10 mouse cellular contexts compared by ENCODE assay signal in genomic region chr13:111953860-111954519, GRCm38 (mm10).
DNase-seq lines count a peak whose midpoint lies in the region; ATAC-seq lines count a peak whose summit lies in the region.
"Had no signal": no experiment of that assay in that cellular context is flagged by ENCODE, and none has a peak within 500 bp of the region (broad histone marks: within the 10 kb centered on the region; RNA-seq: fewer than 3 reads in every experiment).

No protein-coding gene starts in this region.

- no peak for ATAC-seq in hindbrain, embryonic 15.5 days (ENCODE audit: low FRiP score, low read depth)
- no peak for ATAC-seq in hindbrain, embryonic 12.5 days (ENCODE audit: low FRiP score)
- no peak for ATAC-seq in midbrain, embryonic 13.5 days
- ATAC-seq in stomach, embryonic 15.5 days (ENCODE audit: insufficient read depth, low FRiP score, low read depth), result no peak
- ATAC-seq in megakaryocyte-erythroid progenitor cell, adult 5-6 weeks (replicated peaks; ENCODE audit: low FRiP score, low TSS enrichment, poor library complexity, severe bottlenecking), result no peak

- H3K9me3 ChIP-seq in hindbrain, embryonic 15.5 days, result no peaks in the 10 kb centered on the region
- H3K9me3 ChIP-seq in hindbrain, embryonic 12.5 days (replicated peaks), result no peaks in the 10 kb centered on the region
- no peaks in the 10 kb centered on the region for H3K9me3 ChIP-seq in midbrain, embryonic 10.5 days (replicated peaks)
- H3K9me3 ChIP-seq in midbrain, embryonic 13.5 days, result no peaks in the 10 kb centered on the region
- no peaks in the 10 kb centered on the region for H3K9me3 ChIP-seq in stomach, embryonic 15.5 days
- H3K9me3 ChIP-seq: G1E; midbrain, embryonic 12.5 days had no signal

- peaks cover 11% of the 10 kb centered on the region; the same call in 1 of the 2 replicates for H3K4me1 ChIP-seq in hindbrain, embryonic 15.5 days (replicated peaks)
- H3K4me1 ChIP-seq in hindbrain, embryonic 12.5 days, result peaks cover 4% of the 10 kb centered on the region; the same call in 1 of the 2 replicates
- H3K4me1 ChIP-seq in midbrain, embryonic 10.5 days, result peaks cover 20% of the 10 kb centered on the region
- 0 out of 2 replicates have a peak, but pooled peaks cover 5% of the 10 kb centered on the region for H3K4me1 ChIP-seq in midbrain, embryonic 13.5 days (replicated peaks)
- H3K4me1 ChIP-seq in stomach, embryonic 15.5 days, result 0 out of 2 replicates have a peak, but pooled peaks cover 7% of the 10 kb centered on the region

- no peaks in the 10 kb centered on the region for H3K27me3 ChIP-seq in hindbrain, embryonic 15.5 days
- no peaks in the 10 kb centered on the region for H3K27me3 ChIP-seq in hindbrain, embryonic 12.5 days
- H3K27me3 ChIP-seq in midbrain, embryonic 10.5 days (ENCODE audit: low read depth, poor library complexity, severe bottlenecking), result no peaks in the 10 kb centered on the region
- H3K27me3 ChIP-seq in midbrain, embryonic 13.5 days, result no peaks in the 10 kb centered on the region
- H3K27me3 ChIP-seq in stomach, embryonic 15.5 days (replicated peaks), result no peaks in the 10 kb centered on the region
- H3K27me3 ChIP-seq: midbrain, embryonic 12.5 days had no signal

- H3K4me2 ChIP-seq in hindbrain, embryonic 15.5 days, result no peak overlapping the region
- H3K4me2 ChIP-seq in hindbrain, embryonic 12.5 days (replicated peaks), result no peak overlapping the region
- H3K4me2 ChIP-seq in midbrain, embryonic 13.5 days (replicated peaks), result no peak overlapping the region
- no peak overlapping the region for H3K4me2 ChIP-seq in stomach, embryonic 15.5 days
- H3K4me2 ChIP-seq: midbrain, embryonic 12.5 days had no signal

- H3K27ac ChIP-seq in hindbrain, embryonic 15.5 days (replicated peaks), result 0 out of 2 replicates have a peak overlapping the region, but pooled peaks have one; percentile 7
- no peak overlapping the region for H3K27ac ChIP-seq in hindbrain, embryonic 12.5 days
- H3K27ac ChIP-seq in midbrain, embryonic 10.5 days (replicated peaks), result 0 out of 2 replicates have a peak overlapping the region, but pooled peaks have one; percentile 1
- no peak overlapping the region for H3K27ac ChIP-seq in midbrain, embryonic 13.5 days
- peak overlapping the region; percentile 36; the same call in 1 of the 2 replicates for H3K27ac ChIP-seq in stomach, embryonic 15.5 days
- H3K27ac ChIP-seq: midbrain, embryonic 12.5 days had no signal

- no peak overlapping the region for H3K4me3 ChIP-seq in hindbrain, embryonic 15.5 days
- no peak overlapping the region for H3K4me3 ChIP-seq in hindbrain, embryonic 12.5 days
- H3K4me3 ChIP-seq in midbrain, embryonic 10.5 days, result no peak overlapping the region
- no peak overlapping the region for H3K4me3 ChIP-seq in midbrain, embryonic 13.5 days (replicated peaks)
- no peak overlapping the region for H3K4me3 ChIP-seq in stomach, embryonic 15.5 days (replicated peaks)
- H3K4me3 ChIP-seq: midbrain, embryonic 12.5 days had no signal

- peak; percentile 12 for DNase-seq in embryo, embryonic 11 days
- no peak for DNase-seq in embryo, embryonic 9.5 days (ENCODE audit: extremely low spot score)
- DNase-seq in midbrain, embryonic 10.5 days (ENCODE audit: low spot score), result no peak

- no peak overlapping the region for H3K9ac ChIP-seq in hindbrain, embryonic 15.5 days
- H3K9ac ChIP-seq in hindbrain, embryonic 12.5 days, result no peak overlapping the region
- H3K9ac ChIP-seq in midbrain, embryonic 13.5 days (replicated peaks), result no peak overlapping the region
- H3K9ac ChIP-seq in stomach, embryonic 15.5 days, result no peak overlapping the region
- H3K9ac ChIP-seq: midbrain, embryonic 12.5 days had no signal

- WGBS in hindbrain, embryonic 15.5 days, result 67% methylated on average over 8 of the region's 8 CpGs
- WGBS in hindbrain, embryonic 12.5 days, result 63% methylated on average over 8 of the region's 8 CpGs
- WGBS in midbrain, embryonic 10.5 days, result 65% methylated on average over 8 of the region's 8 CpGs
- WGBS in midbrain, embryonic 13.5 days, result 44% methylated on average over 8 of the region's 8 CpGs
- WGBS in stomach, embryonic 15.5 days, result 61% methylated on average over 8 of the region's 8 CpGs

- no peaks in the 10 kb centered on the region for H3K36me3 ChIP-seq in hindbrain, embryonic 15.5 days
- H3K36me3 ChIP-seq in hindbrain, embryonic 12.5 days, result no peaks in the 10 kb centered on the region
- no peaks in the 10 kb centered on the region for H3K36me3 ChIP-seq in midbrain, embryonic 10.5 days
- H3K36me3 ChIP-seq in midbrain, embryonic 13.5 days, result no peaks in the 10 kb centered on the region
- H3K36me3 ChIP-seq in stomach, embryonic 15.5 days, result no peaks in the 10 kb centered on the region
- H3K36me3 ChIP-seq: G1E; midbrain, embryonic 12.5 days had no signal

Comparison
In these comparisons a context has a peak if more than half of its experiments do, and no peak if none do; other contexts are left out.
1. H3K27ac ChIP-seq: peak in hindbrain, embryonic 15.5 days (single experiment), midbrain, embryonic 10.5 days (single experiment) and stomach, embryonic 15.5 days (single experiment); none in hindbrain, embryonic 12.5 days (single experiment) and midbrain, embryonic 13.5 days (single experiment).